Mouse (Mus musculus): ENCODE results near the gene Olfr1360. TPM values are rescaled to one million over a fixed set of nuclear protein-coding genes. Genes with fewer than 3 reads are reported as not detected.
"Not testable (repeated sequence)": the region's sequence is repeated elsewhere in the genome, so short reads cannot be mapped to it uniquely, and the experiment has no call there.

Olfr1360 gene
- polyA plus RNA-seq (2017; shearing (Covaris generic)): not detected

DNA sequence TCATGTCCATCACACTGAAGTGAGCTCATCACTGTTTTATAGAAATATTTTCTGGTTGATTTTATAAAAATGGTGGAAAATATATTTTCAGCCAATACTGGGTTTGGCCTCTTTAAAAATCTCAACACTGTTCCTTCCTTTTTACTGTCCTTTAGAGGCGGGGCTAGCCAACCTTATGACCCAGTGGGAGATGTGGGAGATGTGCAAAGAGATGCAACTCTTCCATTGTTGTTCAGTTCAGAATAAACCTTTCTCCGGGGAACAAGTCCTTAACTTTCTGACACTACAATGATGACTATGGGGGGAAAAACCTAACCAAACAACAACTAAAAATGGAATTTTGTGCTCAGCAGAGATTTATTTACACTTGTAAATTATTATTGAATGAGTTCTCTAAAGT is at the start of gene Olfr1360:
TSS of gene Olfr1360 (minus strand) at position 101 of the 400 bp plus-strand sequence.
- ATAC-seq: no peak

DNA sequence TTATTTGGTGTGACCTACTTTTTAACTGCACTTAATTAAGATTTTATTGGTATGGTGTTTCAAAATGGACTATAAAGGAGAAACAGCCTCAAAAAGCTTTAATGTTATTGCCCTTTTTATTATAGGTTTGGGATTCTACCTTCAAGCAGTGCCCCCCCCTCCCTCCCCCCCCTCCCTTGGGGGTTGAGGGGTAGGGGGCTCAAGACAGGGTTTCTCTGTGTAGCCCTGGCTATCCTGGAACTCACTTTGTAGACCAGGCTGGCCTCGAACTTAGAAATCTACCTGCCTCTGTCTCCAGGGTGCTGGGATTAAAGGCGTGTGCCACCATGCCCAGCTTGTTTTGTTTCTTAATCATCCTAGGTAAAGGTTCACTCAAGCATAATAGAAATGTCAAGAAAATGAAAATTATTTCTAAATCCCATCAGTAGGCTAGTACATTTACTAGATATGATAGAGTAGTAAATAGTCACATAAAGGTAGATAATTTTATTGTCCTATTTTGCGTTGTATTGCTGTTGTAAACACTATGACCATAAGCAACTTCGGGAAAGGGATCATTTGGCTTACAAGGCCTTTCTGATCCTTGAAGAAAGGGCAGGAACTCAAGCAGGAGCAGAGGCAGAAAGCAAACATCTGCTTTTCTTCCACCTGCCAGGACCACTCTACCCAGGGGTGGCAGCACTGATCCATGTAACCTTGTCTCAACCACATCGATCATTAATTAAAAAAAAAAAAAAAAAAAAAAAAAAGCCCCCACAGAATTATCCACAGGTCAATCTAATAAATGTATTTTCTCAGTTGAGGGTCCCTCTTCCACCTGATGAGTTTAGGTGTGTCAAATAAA is 46.0 kb upstream of the Olfr1360 start:
- no peak for ATAC-seq

DNA sequence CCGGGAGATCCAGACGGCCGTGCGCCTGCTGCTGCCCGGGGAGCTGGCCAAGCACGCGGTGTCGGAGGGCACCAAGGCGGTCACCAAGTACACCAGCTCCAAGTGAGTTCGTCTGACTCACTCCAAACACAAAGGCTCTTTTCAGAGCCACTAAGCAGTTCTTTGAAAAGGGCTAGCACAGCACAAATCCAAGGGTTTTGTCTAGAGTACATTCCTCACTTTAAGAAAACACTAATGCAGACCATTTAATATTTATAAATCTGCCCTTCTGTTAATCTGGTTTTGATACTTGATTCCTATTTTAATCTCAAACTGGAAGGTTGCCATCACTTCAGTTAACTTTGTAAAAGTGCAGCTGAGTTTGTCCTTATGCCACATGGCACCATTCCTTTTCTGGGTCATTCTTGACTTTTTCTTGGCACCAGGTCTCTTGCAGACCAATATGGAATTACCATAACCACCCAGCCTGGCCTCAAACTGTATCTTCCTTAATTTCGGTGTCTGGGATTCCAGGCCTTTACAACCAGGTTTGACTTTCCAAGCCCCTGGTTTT is 45.2 kb upstream of the Olfr1360 start:
- ATAC-seq: no peak

DNA sequence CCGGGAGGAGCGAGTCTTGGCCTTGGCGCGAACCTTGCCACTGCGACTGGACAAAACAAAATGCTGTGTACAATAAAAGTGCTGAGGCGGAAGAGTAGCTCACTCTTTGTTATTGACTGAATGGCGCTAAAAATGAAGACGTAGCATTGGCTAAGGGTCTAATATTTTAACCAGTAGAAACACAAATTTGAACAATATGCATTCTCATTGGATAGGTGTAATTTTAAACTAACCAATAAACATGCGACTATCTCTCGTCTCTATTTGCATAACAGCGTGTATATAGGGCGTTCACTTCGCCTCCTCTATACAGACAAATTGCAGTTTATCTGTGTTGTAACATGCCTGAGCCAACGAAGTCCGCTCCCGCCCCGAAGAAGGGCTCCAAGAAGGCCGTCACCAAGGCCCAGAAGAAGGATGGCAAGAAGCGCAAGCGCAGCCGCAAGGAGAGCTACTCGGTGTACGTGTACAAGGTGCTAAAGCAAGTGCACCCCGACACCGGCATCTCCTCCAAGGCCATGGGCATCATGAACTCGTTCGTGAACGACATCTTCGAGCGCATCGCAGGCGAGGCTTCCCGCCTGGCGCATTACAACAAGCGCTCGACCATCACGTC is 44.7 kb upstream of the Olfr1360 start, which contains the start of gene Hist1h2bm:
TSS of gene Hist1h2bm (plus strand) at position 288 of the 616 bp plus-strand sequence.
- ATAC-seq: peak; percentile 95

GRCm38 (mm10) chr13:21721107-21721756 is 44.0 kb upstream of the Olfr1360 start:
- ATAC-seq: peak; percentile 6

DNA sequence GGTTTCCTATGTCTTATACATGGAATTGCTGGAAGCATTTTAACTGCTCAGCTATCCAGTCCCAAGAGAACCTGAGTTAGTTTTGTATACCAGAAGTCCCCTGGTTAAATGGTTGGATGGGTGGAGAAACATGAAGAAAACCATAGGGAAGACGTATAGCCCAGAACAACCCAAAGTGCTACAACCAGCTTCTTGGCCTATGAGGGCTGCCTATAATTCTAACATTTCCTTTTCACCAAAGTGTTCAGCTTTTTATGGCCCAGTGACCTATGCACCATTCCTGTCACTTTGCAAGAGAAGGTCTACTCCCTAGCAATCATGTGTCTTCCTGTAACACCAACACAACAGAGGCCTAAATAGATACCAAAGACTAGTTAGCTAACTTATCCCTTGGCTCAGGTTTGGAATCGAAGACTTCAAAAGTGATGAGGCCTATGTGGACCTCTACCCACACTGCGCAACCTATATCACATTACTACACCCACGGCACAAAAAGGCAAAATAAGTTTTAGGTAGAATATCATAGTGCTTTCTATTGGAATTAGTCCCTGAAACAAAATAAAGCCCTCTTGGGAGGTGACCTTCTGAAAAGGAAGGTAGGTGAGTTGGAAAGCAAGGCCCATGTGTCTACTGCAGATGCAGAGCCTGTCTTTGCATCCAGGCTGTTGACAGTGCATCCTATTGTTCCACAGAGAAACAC is 41.3 kb upstream of the Olfr1360 start:
- no peak for ATAC-seq

DNA sequence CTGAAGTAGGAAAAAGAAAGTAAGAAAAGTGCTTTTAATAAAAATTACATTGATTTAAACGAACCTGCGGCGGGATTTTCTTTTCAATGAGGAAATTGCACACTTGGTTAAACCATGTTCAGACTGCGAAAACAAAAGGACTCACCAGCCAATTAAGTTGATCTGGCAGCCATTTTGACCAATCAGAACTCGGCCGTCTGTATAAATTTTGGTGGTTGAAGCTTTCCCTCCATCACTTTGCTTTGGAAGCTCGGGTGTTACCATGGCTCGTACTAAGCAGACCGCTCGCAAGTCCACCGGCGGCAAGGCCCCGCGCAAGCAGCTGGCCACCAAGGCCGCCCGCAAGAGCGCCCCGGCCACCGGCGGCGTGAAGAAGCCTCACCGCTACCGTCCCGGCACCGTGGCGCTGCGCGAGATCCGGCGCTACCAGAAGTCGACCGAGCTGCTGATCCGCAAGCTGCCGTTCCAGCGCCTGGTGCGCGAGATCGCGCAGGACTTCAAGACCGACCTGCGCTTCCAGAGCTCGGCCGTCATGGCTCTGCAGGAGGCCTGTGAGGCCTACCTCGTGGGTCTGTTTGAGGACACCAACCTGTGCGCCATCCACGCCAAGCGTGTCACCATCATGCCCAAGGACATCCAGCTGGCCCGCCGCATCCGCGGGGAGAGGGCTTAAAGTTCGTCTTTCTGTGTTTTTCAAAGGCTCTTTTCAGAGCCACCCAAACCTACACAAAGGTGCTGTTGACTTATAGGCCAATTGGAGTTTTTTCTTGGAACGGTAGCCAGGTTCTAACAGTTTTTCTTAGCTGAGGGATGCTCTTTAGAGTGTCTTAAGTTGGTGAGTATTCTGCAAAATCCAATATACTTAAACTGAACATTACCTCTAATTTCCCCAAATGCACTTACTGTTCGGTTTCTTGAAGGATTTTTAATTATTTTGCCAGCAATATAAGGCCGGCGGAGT is 40.5 kb upstream of the Olfr1360 start, which contains the start of gene Hist1h3h:
TSS of gene Hist1h3h (plus strand) at position 263 of the 961 bp plus-strand sequence.
- peak; percentile 58 for ATAC-seq

- not testable (repeated sequence) for ATAC-seq
These were observed 39.6 kb upstream of the Olfr1360 start for GRCm38 (mm10) chr13:21716540-21717391.

GRCm38 (mm10) chr13:21715864-21716539 is 38.8 kb upstream of the Olfr1360 start, which contains the start of the genes Hist1h2bl and Hist1h2ai:
TSS of gene Hist1h2bl (minus strand) at chr13:21716143.
TSS of gene Hist1h2ai (plus strand) at chr13:21716422.
- ATAC-seq: peak; percentile 87

GRCm38 (mm10) chr13:21715131-21715863 is 38.1 kb upstream of the Olfr1360 start:
- ATAC-seq: no peak

- ATAC-seq: peak; percentile 16
These were observed 37.5 kb upstream of the Olfr1360 start for GRCm38 (mm10) chr13:21714725-21715124.

DNA sequence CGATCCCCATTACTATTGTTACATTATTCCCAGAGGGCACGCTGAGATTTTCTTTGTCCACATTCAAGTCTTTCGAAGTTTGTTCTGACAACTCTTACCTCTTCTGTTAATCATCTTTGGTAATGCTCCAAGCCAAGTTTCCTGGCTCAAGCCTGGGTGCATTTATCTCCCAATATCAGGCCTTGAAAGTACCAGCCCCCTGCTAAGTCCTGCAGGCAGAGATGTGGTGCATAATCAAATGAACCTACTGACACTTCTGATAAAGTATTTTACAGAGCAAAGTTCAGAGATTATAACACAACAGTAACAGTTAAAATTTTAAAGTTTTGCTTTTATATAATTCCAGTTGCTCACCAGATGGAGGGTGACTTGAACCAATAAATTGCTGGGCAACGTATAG is 34.5 kb upstream of the Olfr1360 start:
- no peak for ATAC-seq

DNA sequence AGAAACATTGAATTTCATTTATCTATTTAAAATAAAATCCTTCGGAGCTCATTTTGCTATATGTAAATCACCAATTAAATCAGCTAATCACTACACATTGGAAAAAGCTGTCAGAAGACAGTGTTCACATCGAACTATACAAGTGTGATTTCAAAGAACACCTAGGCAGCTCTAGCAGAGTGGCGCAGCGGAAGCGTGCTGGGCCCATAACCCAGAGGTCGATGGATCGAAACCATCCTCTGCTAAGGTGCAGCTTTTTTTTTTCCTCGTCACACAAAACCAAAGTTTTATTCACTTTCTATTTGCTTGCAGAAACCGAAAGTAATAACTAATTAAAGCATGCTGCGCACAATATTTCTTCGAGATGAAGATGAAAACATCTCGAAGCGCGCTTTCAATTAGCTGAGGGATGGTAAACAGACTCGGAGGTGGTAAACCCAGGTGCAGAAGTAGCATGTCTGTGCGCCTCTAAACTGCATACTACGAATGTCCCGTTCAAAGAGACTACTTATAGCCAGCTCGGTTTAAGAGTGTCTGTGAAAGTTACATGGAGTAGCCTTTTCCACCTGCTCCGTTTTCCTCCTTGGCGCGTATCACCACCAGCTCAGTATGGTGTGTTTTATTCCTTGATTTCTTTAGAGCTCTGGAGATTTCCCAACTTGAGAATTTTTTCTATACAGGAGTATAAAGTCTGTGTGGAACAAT is 33.8 kb upstream of the Olfr1360 start:
- ATAC-seq: peak; percentile 72

GRCm38 (mm10) chr13:21710031-21710711 is 33.0 kb upstream of the Olfr1360 start:
- ATAC-seq: peak; percentile 67

- ATAC-seq: no peak
These were observed 29.5 kb upstream of the Olfr1360 start for GRCm38 (mm10) chr13:21706669-21707068.

GRCm38 (mm10) chr13:21697811-21698210 is 20.6 kb upstream of the Olfr1360 start, which contains the start of gene Olfr1359:
TSS of gene Olfr1359 (plus strand) at chr13:21698111.
- no peak for ATAC-seq

- no peak for ATAC-seq
These were observed 13.9 kb downstream of the Olfr1360 start, which contains the start of gene Olfr1361 for GRCm38 (mm10) chr13:21663286-21663685. TSS of gene Olfr1361 (minus strand) at chr13:21663386.

All from inflammation-experienced regulatory T-cells, adult 6 months (primary cell).